Mouse (Mus musculus) CH12.LX (cell line): ENCODE measurements around the gene Myom1. TPM values are rescaled to one million over a fixed set of nuclear protein-coding genes. Genes with fewer than 3 reads are reported as not detected.

Experiments
- DNase-seq: peaks from one replicate; pipeline ENCODE4 v3.0.0-alpha.2; 2013; ENCODE audit errors: extremely low read depth
- H3K27ac ChIP-seq: 2 replicates; pipeline ENCODE4 v1.5.1; 2012; ENCODE audit warnings: low read depth, mild to moderate bottlenecking, control low read depth, moderate library complexity; ENCODE audit not compliant: insufficient read depth
- H3K27me3 ChIP-seq: replicated peaks from 2 replicates; pipeline ENCODE3; 2012; ENCODE audit warnings: inconsistent platforms
- H3K36me3 ChIP-seq, 2 experiments: replicated peaks in 1 of 2; 2 replicates each; pipeline versions ENCODE3 to v1.6.1; 2012; ENCODE audit warnings: inconsistent platforms in 1 of 2, low read length in 1 of 2, mild to moderate bottlenecking in 1 of 2, mixed read lengths in 1 of 2, moderate library complexity in 1 of 2; ENCODE audit not compliant: control insufficient read depth in 1 of 2, insufficient read depth in 1 of 2
- H3K4me1 ChIP-seq, 2 experiments: 2 replicates each; pipeline ENCODE4 v1.6.1; 2012; ENCODE audit warnings: inconsistent platforms in 1 of 2, moderate library complexity in 1 of 2; ENCODE audit not compliant: insufficient read depth in 2 of 2, control insufficient read depth in 1 of 2
- H3K4me2 ChIP-seq: 2 replicates; pipeline ENCODE4 v1.6.1; 2012; ENCODE audit warnings: low read depth, mild to moderate bottlenecking, control low read depth; ENCODE audit not compliant: poor library complexity, insufficient read depth, severe bottlenecking
- H3K4me3 ChIP-seq, 3 experiments: fragments of 150-350 bp in 1 of 3; sonication (generic) in 1 of 3; replicated peaks in 1 of 3; 2 replicates each; pipeline versions ENCODE3 to v1.5.1; 2011 to 2012; ENCODE audit warnings: low read depth in 2 of 3, low read length in 2 of 3, mild to moderate bottlenecking in 2 of 3, moderate library complexity in 2 of 3, control low read depth in 1 of 3, improper control_type of control experiment in 1 of 3, inconsistent platforms in 1 of 3, mixed read lengths in 1 of 3; ENCODE audit not compliant: poor library complexity in 1 of 3
- H3K79me2 ChIP-seq: replicated peaks from 2 replicates; pipeline ENCODE4 v1.6.1; 2012; ENCODE audit warnings: mild to moderate bottlenecking, moderate library complexity; ENCODE audit not compliant: control insufficient read depth, poor library complexity, insufficient read depth, severe bottlenecking; ENCODE audit errors: extremely low read depth
- H3K9ac ChIP-seq: 2 replicates; pipeline ENCODE4 v1.6.1; 2012; ENCODE audit warnings: low read depth, mild to moderate bottlenecking, control low read depth, moderate library complexity; ENCODE audit not compliant: insufficient read depth
- H3K9me3 ChIP-seq: replicated peaks from 2 replicates; pipeline ENCODE3; 2012; ENCODE audit warnings: low read length, inconsistent platforms, mixed read lengths
- BHLHE40 ChIP-seq: IDR thresholded peaks from 2 replicates; pipeline ENCODE4 v1.6.1; 2011; ENCODE audit warnings: mild to moderate bottlenecking, low read depth, low read length, improper control_type of control experiment
- CHD2 ChIP-seq: IDR thresholded peaks from 2 replicates; pipeline ENCODE4 v1.6.1; 2011; ENCODE audit warnings: low read length, improper control_type of control experiment
- CTCF ChIP-seq, 2 experiments: IDR thresholded peaks in 1 of 2; conservative IDR thresholded peaks in 1 of 2; 2 replicates each; pipeline ENCODE4 v1.5.1; 2011 to 2012; ENCODE audit warnings: low read depth in 2 of 2, low read length in 2 of 2, improper control_type of control experiment in 1 of 2, inconsistent platforms in 1 of 2, mild to moderate bottlenecking in 1 of 2, moderate library complexity in 1 of 2
- ELF1 ChIP-seq: IDR thresholded peaks from 2 replicates; pipeline ENCODE4 v1.6.1; 2014; ENCODE audit warnings: low read depth, mild to moderate bottlenecking, inconsistent platforms, low read length, improper control_type of control experiment
- EP300 ChIP-seq: IDR thresholded peaks from 2 replicates; pipeline ENCODE4 v1.6.1; 2011; ENCODE audit warnings: low read length, improper control_type of control experiment
- ETS1 ChIP-seq: conservative IDR thresholded peaks from 2 replicates; pipeline ENCODE4 v1.6.1; 2012; ENCODE audit warnings: low read depth, mild to moderate bottlenecking, inconsistent platforms, low read length, improper control_type of control experiment, moderate library complexity
- GABPA ChIP-seq: IDR thresholded peaks from 2 replicates; pipeline ENCODE4 v1.6.1; 2012; ENCODE audit warnings: low read depth, low read length, improper control_type of control experiment, inconsistent platforms; ENCODE audit not compliant: insufficient replicate concordance
- HCFC1 ChIP-seq: IDR thresholded peaks from 2 replicates; pipeline ENCODE4 v1.6.1; 2012; ENCODE audit warnings: low read depth, mild to moderate bottlenecking, inconsistent platforms, low read length, improper control_type of control experiment
- IRF4 ChIP-seq: IDR thresholded peaks from 2 replicates; pipeline ENCODE4 v1.6.1; 2014; ENCODE audit warnings: low read depth, mild to moderate bottlenecking, inconsistent platforms, low read length, improper control_type of control experiment
- JUN ChIP-seq: IDR thresholded peaks from 2 replicates; pipeline ENCODE4 v1.6.1; 2011; ENCODE audit warnings: low read depth, mild to moderate bottlenecking, low read length, improper control_type of control experiment, moderate library complexity; ENCODE audit not compliant: insufficient read depth
- JUND ChIP-seq: conservative IDR thresholded peaks from 2 replicates; pipeline ENCODE4 v1.6.1; 2011; ENCODE audit warnings: low read depth, low read length, improper control_type of control experiment
- MAZ ChIP-seq: IDR thresholded peaks from 2 replicates; pipeline ENCODE4 v1.6.1; 2012; ENCODE audit warnings: low read depth, mild to moderate bottlenecking, inconsistent platforms, low read length, improper control_type of control experiment, moderate library complexity
- MYC ChIP-seq: IDR thresholded peaks from 2 replicates; pipeline ENCODE4 v1.6.1; 2011; ENCODE audit warnings: low read depth, mild to moderate bottlenecking, improper control_type of control experiment, low read length
- NRF1 ChIP-seq: IDR thresholded peaks from 2 replicates; pipeline ENCODE4 v1.6.1; 2014; ENCODE audit warnings: low read depth, mild to moderate bottlenecking, inconsistent platforms, low read length, improper control_type of control experiment, moderate library complexity
- POLR2A ChIP-seq: IDR thresholded peaks from 2 replicates; pipeline ENCODE4 v1.6.1; 2011; ENCODE audit warnings: low read depth, mild to moderate bottlenecking, improper control_type of control experiment, low read length
- POLR2AphosphoS2 ChIP-seq: IDR thresholded peaks from 2 replicates; pipeline ENCODE4 v1.6.1; 2011; ENCODE audit warnings: low read depth, low read length, improper control_type of control experiment
- SMC3 ChIP-seq: IDR thresholded peaks from 2 replicates; pipeline ENCODE4 v1.6.1; 2011; ENCODE audit warnings: low read depth, low read length, improper control_type of control experiment
- TCF12 ChIP-seq: IDR thresholded peaks from 2 replicates; pipeline ENCODE4 v1.6.1; 2014; ENCODE audit warnings: low read depth, mild to moderate bottlenecking, inconsistent platforms, low read length, improper control_type of control experiment
- UBTF ChIP-seq: IDR thresholded peaks from 2 replicates; pipeline ENCODE4 v1.6.1; 2012; ENCODE audit warnings: low read depth, mild to moderate bottlenecking, inconsistent platforms, low read length, improper control_type of control experiment, moderate library complexity
- ZC3H11A ChIP-seq: IDR thresholded peaks from 2 replicates; pipeline ENCODE4 v1.6.1; 2012; ENCODE audit warnings: low read depth, mild to moderate bottlenecking, inconsistent platforms, low read length, improper control_type of control experiment
- ZMIZ1 ChIP-seq: IDR thresholded peaks from 2 replicates; pipeline ENCODE4 v1.6.1; 2012; ENCODE audit warnings: low read depth, mild to moderate bottlenecking, inconsistent platforms, low read length, improper control_type of control experiment
- ZNF384 ChIP-seq: IDR thresholded peaks from 2 replicates; pipeline ENCODE4 v1.6.1; 2012; ENCODE audit warnings: low read depth, low read length, improper control_type of control experiment, inconsistent platforms
- dilution Hi-C: fragments of 300-500 bp; cut with MboI; formaldehyde crosslinking; loops from 2 replicates; pipeline ENCODE4 v1.14.3; 2020; ENCODE audit warnings: low sequenced_read_pairs; ENCODE audit not compliant: extremely low pct_unique_long_range_greater_than_20kb, extremely low pct_ligation_motif_present
- in situ Hi-C: fragments of 300-500 bp; cut with MboI; formaldehyde crosslinking; loops from 3 replicates; pipeline ENCODE4 v1.14.3; 2019; ENCODE audit warnings: low sequenced_read_pairs, low pct_ligation_motif_present, low pct_unique_long_range_greater_than_20kb, mixed read lengths
- polyA plus RNA-seq: library from polyadenylated mRNA; unstranded; fragments of >175 nt; gene quantifications from 2 replicates; pipeline ENCODE4 v1.2.1, GENCODE M21; 2012; ENCODE audit warnings: low read depth; ENCODE audit not compliant: insufficient read length
- total RNA-seq, 2 experiments: library from RNA; depleted of rRNA; stranded (reverse); fragments of 300-350 nt in 1 of 2; fragments of >200 nt in 1 of 2; gene quantifications; 2 replicates each; pipeline ENCODE4 v1.2.3; 2012 to 2014

Gene Myom1
- total and polyA plus RNA-seq, 3 experiments, result 0.26 to 0.93 (median 0.55) TPM

- Histone ChIP-seq H3K36me3 (no peaks in the 10 kb centered on the region), H3K27ac (no peak overlapping the region), H3K4me2 (no peak overlapping the region), H3K4me1 (no peaks in the 10 kb centered on the region)
- dilution Hi-C loops, result no loop called here
- TF ChIP-seq MYC (no peak), CHD2 (no peak), JUND (no peak), EP300 (no peak), IRF4 (no peak), GABPA (no peak), SMC3 (no peak)
- TF ChIP-seq, all 38 proteins: peak for 0
- Histone ChIP-seq H3K79me2 (no peaks in the 10 kb centered on the region), H3K4me3 (no peak overlapping the region), H3K9ac (no peak overlapping the region), H3K27me3 (no peaks in the 10 kb centered on the region), H3K9me3 (no peaks in the 10 kb centered on the region)
- no peak for DNase-seq
- in situ Hi-C loops, result no loop called here
These were observed 110.3 kb downstream of the Myom1 start for GRCm38 (mm10) chr17:71112689-71113088.

GRCm38 (mm10) chr17:71114282-71114681 is 111.8 kb downstream of the Myom1 start:
- Histone ChIP-seq H3K4me2 (no peak overlapping the region), H3K36me3 (no peaks in the 10 kb centered on the region), H3K4me1 (peaks cover 0 to 9% of the 10 kb centered on the region in 2 experiments; a peak in 2 of 4 replicates), H3K79me2 (no peaks in the 10 kb centered on the region), H3K4me3 (no peak overlapping the region), H3K9ac (no peak overlapping the region), H3K27me3 (no peaks in the 10 kb centered on the region), H3K9me3 (no peaks in the 10 kb centered on the region), H3K27ac (no peak overlapping the region)
- dilution Hi-C loops (no loop called here), in situ Hi-C loops (no loop called here)
- DNase-seq, result no peak
- no peak for TF ChIP-seq IRF4
- no peak for TF ChIP-seq UBTF
- TF ChIP-seq MAZ, result no peak
- TF ChIP-seq ELF1, result no peak
- no peak for TF ChIP-seq ZMIZ1
- TF ChIP-seq TCF12, result no peak
- no peak for TF ChIP-seq GABPA
- TF ChIP-seq ZC3H11A, result no peak
- TF ChIP-seq CHD2, result no peak
- TF ChIP-seq BHLHE40, result no peak
- TF ChIP-seq JUN, result no peak
- no peak for TF ChIP-seq NRF1
- TF ChIP-seq ETS1, result no peak
- no peak for TF ChIP-seq POLR2A
- no peak for TF ChIP-seq MYC
- no peak for TF ChIP-seq ZNF384
- no peak for TF ChIP-seq JUND
- no peak for TF ChIP-seq CTCF (conservative IDR thresholded peaks at IDR 0.05 in 1 of 2, IDR thresholded peaks at IDR 0.05 in 1 of 2; ENCODE audit: low read depth in 2 of 2, low read length in 2 of 2)
- TF ChIP-seq POLR2AphosphoS2, result no peak
- TF ChIP-seq HCFC1, result no peak
